Mouse (Mus musculus) embryonic facial prominence, embryonic 11.5 days (tissue): ENCODE measurements around the gene Gm4952. TPM values are rescaled to one million over a fixed set of nuclear protein-coding genes. Genes with fewer than 3 reads are reported as not detected.

Source experiments
- ATAC-seq: fragments of 200-750 bp; cut with Nextera tagmentation; replicated peaks from 2 replicates; pipeline ENCODE4 v1.8.0; 2017; ENCODE audit warnings: low read depth; ENCODE audit not compliant: insufficient number of reproducible peaks, low FRiP score, low TSS enrichment
- DNase-seq: peaks from one replicate; pipeline ENCODE4 v3.0.0-alpha.2; 2015; ENCODE audit warnings: low spot score
- H3K27ac ChIP-seq: fragments of 300-500 bp; sonication (generic); replicated peaks from 2 replicates; pipeline ENCODE4 v1.5.1; 2014; ENCODE audit warnings: mild to moderate bottlenecking, low read depth, low read length, control low read depth
- H3K27me3 ChIP-seq: fragments of 300-500 bp; sonication (generic); 2 replicates; pipeline ENCODE4 v1.6.1; 2014; ENCODE audit warnings: mild to moderate bottlenecking, low read length, moderate library complexity, mixed read lengths; ENCODE audit not compliant: control insufficient read depth, insufficient read depth
- H3K36me3 ChIP-seq: fragments of 300-500 bp; sonication (generic); replicated peaks from 2 replicates; pipeline ENCODE4 v1.6.1; 2014; ENCODE audit warnings: low read depth, mild to moderate bottlenecking, low read length, moderate library complexity, mixed read lengths; ENCODE audit not compliant: control insufficient read depth, insufficient read depth
- H3K4me1 ChIP-seq: fragments of 300-500 bp; sonication (generic); 2 replicates; pipeline ENCODE4 v1.6.1; 2014; ENCODE audit warnings: low read length, mixed read lengths; ENCODE audit not compliant: control insufficient read depth, insufficient read depth
- H3K4me2 ChIP-seq: fragments of 300-500 bp; sonication (generic); 2 replicates; pipeline ENCODE4 v1.6.1; 2014; ENCODE audit warnings: low read depth, mild to moderate bottlenecking, control low read depth, low read length, moderate library complexity
- H3K4me3 ChIP-seq: fragments of 300-500 bp; sonication (generic); 2 replicates; pipeline ENCODE4 v1.5.1; 2014; ENCODE audit warnings: low read depth, low read length, control low read depth
- H3K9ac ChIP-seq: fragments of 300-500 bp; sonication (generic); replicated peaks from 2 replicates; pipeline ENCODE4 v1.6.1; 2014; ENCODE audit warnings: mild to moderate bottlenecking, control low read depth, low read length
- H3K9me3 ChIP-seq: fragments of 300-500 bp; sonication (generic); replicated peaks from 2 replicates; pipeline ENCODE4 v1.6.1; 2016; ENCODE audit warnings: mild to moderate bottlenecking, low read length, inconsistent platforms, mixed read lengths; ENCODE audit not compliant: control insufficient read depth
- WGBS: fragments of 180-500 bp; shearing (Covaris S2); extraction: QIAGEN DNeasy Blood & Tissue Kit; methylation state at CpG from one replicate; pipeline ENCODE4 v1.1.7; 2014; 5-methylcytosine and 5-hydroxymethylcytosine counted together
- polyA plus RNA-seq: library from polyadenylated mRNA; unstranded; fragments of >200 nt; fragmentation: Nextera tagmentation; extraction: Ambion mirVana; gene quantifications from 2 replicates; pipeline ENCODE4 v1.2.1, GENCODE M21; 2014

Gene Gm4952
- polyA plus RNA-seq, 1 experiment from 2014 or later, result 0.18 TPM

DNA sequence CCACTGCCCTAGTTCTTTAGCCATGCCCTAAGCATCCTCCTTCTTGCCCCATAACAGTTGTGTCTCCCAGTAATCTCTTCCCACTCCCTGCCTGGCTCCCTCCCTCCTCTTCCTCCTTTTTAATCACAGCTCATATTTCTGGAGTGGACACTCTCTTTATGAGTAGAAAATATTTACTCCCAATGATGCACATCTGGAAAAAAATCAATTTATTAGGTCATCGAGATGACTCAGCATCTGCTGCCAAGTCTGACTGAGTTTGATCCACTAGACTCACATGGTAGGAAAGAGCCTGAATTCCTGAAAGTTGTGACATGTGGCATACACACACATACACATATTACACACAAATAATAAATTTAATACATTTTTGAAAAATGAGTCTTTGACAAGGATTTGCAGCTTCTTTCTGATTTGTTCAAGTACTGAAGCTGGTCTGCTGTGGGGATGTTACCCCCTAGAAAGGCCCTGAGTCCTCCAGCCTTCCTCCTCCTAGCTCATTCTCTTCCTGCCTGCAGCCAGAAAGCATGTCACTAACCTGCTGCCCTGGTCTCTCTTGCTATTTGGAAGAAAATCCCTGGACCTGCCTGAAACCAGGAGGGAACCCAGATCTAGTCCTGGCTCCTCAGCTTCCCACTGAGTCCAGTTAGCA is 27.0 kb upstream of the Gm4952 start:
- no peaks in the 10 kb centered on the region for H3K27me3 ChIP-seq
- 84% methylated on average over 1 of the region's 1 CpGs for WGBS
- peak overlapping the region; percentile 59 for H3K4me2 ChIP-seq
- H3K4me3 ChIP-seq, result peak overlapping the region; percentile 36; the same call in 1 of the 2 replicates
- ATAC-seq (peak; percentile 9; the same call in 1 of the 2 replicates), DNase-seq (no peak)
- H3K9ac ChIP-seq, result no peak overlapping the region
- H3K4me1 ChIP-seq, result no peaks in the 10 kb centered on the region
- no peaks in the 10 kb centered on the region; the same call in 1 of the 2 replicates for H3K36me3 ChIP-seq
- H3K9me3 ChIP-seq, result no peaks in the 10 kb centered on the region
- no peak overlapping the region for H3K27ac ChIP-seq

DNA sequence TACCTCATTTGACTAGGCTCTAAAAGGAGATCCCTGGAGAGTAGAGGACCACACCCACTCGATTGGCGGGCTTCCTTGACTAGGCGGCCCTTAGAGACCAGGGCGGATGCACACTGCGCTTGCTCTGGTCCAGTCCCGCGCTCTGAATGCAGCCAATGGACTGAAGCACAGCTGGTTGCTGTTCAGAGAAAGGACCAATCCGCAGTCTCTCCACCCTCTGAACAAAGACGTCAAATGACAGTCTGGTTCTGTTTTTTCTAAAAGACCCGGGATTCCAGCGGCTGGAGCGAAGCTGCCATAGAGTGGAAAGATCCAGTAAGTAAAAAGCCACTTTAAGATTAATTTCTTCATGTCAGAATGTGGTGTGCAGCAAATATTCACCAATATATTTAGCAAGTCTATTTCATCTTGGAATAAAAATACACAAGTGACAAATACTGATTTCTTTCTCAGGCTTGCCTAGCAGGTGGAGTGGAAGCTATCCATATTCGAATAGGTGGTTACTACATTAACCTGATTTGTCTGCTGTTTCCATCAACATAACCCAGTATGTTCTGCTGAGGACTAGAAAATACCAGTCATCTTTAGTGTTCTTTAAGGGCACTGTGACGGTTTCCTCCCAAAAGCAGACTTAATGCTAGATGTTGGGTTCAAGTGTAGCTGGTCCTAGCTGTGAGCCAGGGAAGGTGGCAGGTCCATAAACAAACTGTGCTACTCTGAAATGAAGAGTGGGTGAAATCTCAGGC is 26.3 kb upstream of the Gm4952 start:
- DNase-seq, result peak; percentile 88
- WGBS, result 7% methylated on average over 14 of the region's 14 CpGs

DNA sequence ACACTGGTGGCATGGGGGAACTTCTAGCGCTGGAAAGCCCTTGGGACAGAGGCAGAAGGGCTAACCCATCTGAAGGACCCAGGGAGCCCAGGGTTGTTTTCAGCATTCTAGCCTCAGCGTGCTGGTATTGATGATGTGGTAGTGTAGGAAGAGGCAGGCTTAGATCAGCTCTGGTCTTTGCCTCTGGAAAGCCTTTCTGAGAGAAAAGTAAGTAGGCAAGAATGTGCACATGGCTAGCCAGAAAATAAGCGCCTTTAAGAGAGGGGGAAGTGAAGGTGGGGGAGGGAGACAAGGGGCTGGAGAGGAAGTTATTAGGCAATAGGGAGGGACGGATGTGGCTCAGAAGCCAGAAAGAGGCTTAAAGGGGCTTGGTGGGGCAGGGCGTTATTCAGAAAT is 25.8 kb upstream of the Gm4952 start:
- 12% methylated on average over 5 of the region's 5 CpGs for WGBS
- peak overlapping the region; percentile 59 for H3K4me2 ChIP-seq
- no peaks in the 10 kb centered on the region; the same call in 1 of the 2 replicates for H3K36me3 ChIP-seq
- H3K9me3 ChIP-seq, result no peaks in the 10 kb centered on the region
- H3K4me3 ChIP-seq, result peak overlapping the region; percentile 36
- peak overlapping the region; percentile 52 for H3K9ac ChIP-seq
- no peaks in the 10 kb centered on the region for H3K27me3 ChIP-seq
- H3K27ac ChIP-seq, result no peak overlapping the region
- peak; percentile 17; the same call in 1 of the 2 replicates for ATAC-seq
- peak; percentile 18 for DNase-seq
- no peaks in the 10 kb centered on the region for H3K4me1 ChIP-seq

More for the DNA sequence above, 26.3 kb upstream of the Gm4952 start:
- no peaks in the 10 kb centered on the region for H3K4me1 ChIP-seq
- no peaks in the 10 kb centered on the region for H3K9me3 ChIP-seq
- no peak overlapping the region for H3K27ac ChIP-seq
- H3K27me3 ChIP-seq, result no peaks in the 10 kb centered on the region
- peak overlapping the region; percentile 52 for H3K9ac ChIP-seq
- H3K36me3 ChIP-seq, result no peaks in the 10 kb centered on the region; the same call in 1 of the 2 replicates
- peak overlapping the region; percentile 59 for H3K4me2 ChIP-seq
- peak overlapping the region; percentile 36 for H3K4me3 ChIP-seq
- ATAC-seq, result peak; percentile 99

DNA sequence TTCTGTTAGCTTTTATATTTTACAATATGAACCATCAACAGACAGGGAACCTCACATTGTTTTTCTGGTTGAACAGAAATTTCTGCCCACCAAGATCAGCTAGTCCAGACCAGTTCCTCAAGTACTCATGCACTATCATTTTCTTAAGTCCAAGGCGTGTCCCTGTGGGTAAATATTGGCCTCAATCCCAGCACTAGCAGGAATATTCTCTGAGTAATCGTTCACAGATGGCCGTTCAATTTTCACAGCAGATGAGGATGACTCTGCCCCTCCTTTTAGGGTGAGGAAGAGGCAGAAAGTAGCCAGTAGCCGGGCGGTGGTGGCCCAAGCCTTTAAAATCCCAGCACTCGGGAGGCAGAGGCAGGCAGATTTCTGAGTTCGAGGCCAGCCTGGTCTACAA is 24.7 kb upstream of the Gm4952 start:
- Histone ChIP-seq H3K9ac (no peak overlapping the region), H3K4me2 (no peak overlapping the region), H3K27me3 (no peaks in the 10 kb centered on the region), H3K36me3 (no peaks in the 10 kb centered on the region; the same call in 1 of the 2 replicates), H3K4me1 (no peaks in the 10 kb centered on the region), H3K27ac (no peak overlapping the region), H3K4me3 (no peak overlapping the region), H3K9me3 (no peaks in the 10 kb centered on the region)
- ATAC-seq, result no peak
- no peak for DNase-seq
- 85% methylated on average over 7 of the region's 7 CpGs for WGBS

DNA sequence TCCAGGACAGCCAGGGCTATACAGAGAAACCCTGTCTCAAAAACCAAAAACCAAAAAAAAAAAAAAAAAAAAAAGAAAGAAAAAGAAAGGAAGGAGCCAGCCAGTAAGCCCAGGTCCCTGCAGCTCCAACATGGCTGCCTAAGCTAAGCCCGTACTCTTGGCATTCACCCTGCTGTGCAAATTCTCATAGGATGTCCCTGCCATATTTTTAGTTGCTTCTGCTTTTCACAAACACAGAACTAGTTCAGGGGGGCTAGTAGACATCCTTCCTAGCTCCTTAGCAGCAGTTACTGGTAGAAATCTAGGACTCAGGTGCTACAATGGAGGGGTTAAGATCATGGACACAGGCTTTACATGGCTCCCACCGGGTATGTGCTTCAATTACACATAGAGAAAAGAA is 24.3 kb upstream of the Gm4952 start:
- no peak overlapping the region for H3K27ac ChIP-seq
- H3K4me1 ChIP-seq, result no peaks in the 10 kb centered on the region
- 82% methylated on average over 2 of the region's 2 CpGs for WGBS
- H3K4me3 ChIP-seq, result no peak overlapping the region
- ATAC-seq, result no peak
- H3K9me3 ChIP-seq, result no peaks in the 10 kb centered on the region
- no peaks in the 10 kb centered on the region for H3K27me3 ChIP-seq
- H3K9ac ChIP-seq, result no peak overlapping the region
- DNase-seq, result no peak
- H3K4me2 ChIP-seq, result no peak overlapping the region
- H3K36me3 ChIP-seq, result no peaks in the 10 kb centered on the region; the same call in 1 of the 2 replicates

DNA sequence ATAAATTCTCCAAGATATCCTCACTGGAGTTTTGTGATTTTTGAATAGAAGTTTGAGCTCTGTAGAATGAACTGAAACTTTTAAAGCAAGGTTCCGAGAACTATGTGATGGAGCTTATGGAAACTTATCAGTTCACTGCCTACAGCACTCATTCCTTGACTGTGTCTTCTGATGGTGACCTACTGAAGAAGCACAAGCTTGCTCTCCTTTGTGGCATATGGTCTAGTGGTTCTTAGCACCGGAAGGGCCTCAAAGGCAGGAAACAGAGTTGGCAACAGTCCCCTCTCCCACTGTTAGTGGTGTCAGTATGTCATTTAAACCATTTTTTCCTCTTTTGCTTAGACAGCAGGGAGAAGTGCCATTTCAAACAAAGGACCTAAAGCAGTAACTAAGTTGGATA is 23.1 kb upstream of the Gm4952 start:
- 92% methylated on average over 2 of the region's 2 CpGs for WGBS
- H3K9ac ChIP-seq, result no peak overlapping the region
- no peak for DNase-seq
- no peaks in the 10 kb centered on the region for H3K4me1 ChIP-seq
- H3K4me3 ChIP-seq, result no peak overlapping the region
- H3K9me3 ChIP-seq, result no peaks in the 10 kb centered on the region
- no peaks in the 10 kb centered on the region; the same call in 1 of the 2 replicates for H3K36me3 ChIP-seq
- H3K4me2 ChIP-seq, result no peak overlapping the region
- no peak for ATAC-seq
- H3K27ac ChIP-seq, result no peak overlapping the region
- H3K27me3 ChIP-seq, result no peaks in the 10 kb centered on the region

DNA sequence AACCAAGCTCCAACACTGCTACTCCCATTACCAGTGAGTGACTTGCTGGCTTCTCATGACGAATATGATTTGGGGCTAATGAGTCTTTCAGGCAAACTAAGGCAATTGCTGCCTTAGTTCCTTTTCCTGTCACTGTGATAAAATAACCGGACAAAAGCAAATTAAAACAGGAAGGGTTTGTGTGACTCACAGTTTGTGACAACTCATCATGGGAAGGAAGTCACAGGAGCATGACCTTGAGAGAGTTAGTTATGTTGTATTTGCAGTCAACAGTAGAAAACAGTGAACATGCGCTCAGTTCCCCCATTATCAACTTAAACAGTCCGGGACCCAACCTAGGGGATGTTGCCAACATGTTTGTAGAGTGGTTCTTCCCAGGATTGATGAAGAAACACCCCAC is 14.5 kb upstream of the Gm4952 start:
- Histone ChIP-seq H3K9ac (no peak overlapping the region), H3K9me3 (no peaks in the 10 kb centered on the region), H3K36me3 (no peaks in the 10 kb centered on the region), H3K4me3 (no peak overlapping the region), H3K27ac (no peak overlapping the region), H3K4me2 (no peak overlapping the region), H3K4me1 (no peaks in the 10 kb centered on the region), H3K27me3 (no peaks in the 10 kb centered on the region)
- DNase-seq (no peak), ATAC-seq (no peak)
- WGBS, result 75% methylated on average over 4 of the region's 4 CpGs

DNA sequence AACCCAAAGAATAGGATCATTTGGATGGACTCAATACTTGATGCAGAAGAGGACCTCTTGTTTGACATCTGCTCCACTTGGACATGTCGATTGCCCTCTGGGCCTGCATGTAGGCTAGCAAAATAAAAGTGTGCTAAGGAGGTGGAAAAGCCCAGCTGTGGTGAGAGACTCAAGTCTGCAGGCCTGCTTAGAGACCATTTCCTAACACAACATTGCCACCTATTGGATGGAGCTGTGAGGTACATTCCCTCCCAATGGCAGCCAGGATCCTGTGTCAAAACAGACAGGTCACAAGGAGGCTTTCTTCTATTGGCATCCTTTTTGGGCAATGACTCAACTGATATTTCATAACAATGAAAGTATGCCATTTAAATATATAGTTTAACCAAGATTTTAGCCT is 7.9 kb upstream of the Gm4952 start:
- no peaks in the 10 kb centered on the region for H3K36me3 ChIP-seq
- no peak overlapping the region for H3K4me3 ChIP-seq
- ATAC-seq (0 out of 2 replicates have a peak, but pooled peaks have one; percentile 40), DNase-seq (peak; percentile 80)
- H3K27ac ChIP-seq, result no peak overlapping the region
- no peaks in the 10 kb centered on the region for H3K9me3 ChIP-seq
- no peaks in the 10 kb centered on the region for H3K4me1 ChIP-seq
- peaks cover 2% of the 10 kb centered on the region; the same call in 1 of the 2 replicates for H3K27me3 ChIP-seq
- no peak overlapping the region for H3K4me2 ChIP-seq
- H3K9ac ChIP-seq, result no peak overlapping the region
- WGBS, result 0% methylated on average over 1 of the region's 1 CpGs
